Mouse (Mus musculus): ENCODE data around the gene Pacsin2. TPM values are rescaled to one million over a fixed set of nuclear protein-coding genes. Genes with fewer than 3 reads are reported as not detected.

Pacsin2 gene
- total and polyA plus RNA-seq, 2 experiments = 29.1 to 34.0 TPM

GRCm38 (mm10) chr15:83349225-83349953 is 115.0 kb downstream of the Pacsin2 start:
- WGBS = 12% methylated on average over 8 of the region's 8 CpGs
- Histone ChIP-seq H3K4me3 (ENCODE audit: insufficient read depth, low read depth, low read length) (peak overlapping the region; percentile 94), H3K4me1 (ENCODE audit: control insufficient read depth, insufficient read depth, low read length) (peaks cover 7% of the 10 kb centered on the region), H3K79me2 (ENCODE audit: control insufficient read depth, insufficient read depth, low read length) (peaks cover 12% of the 10 kb centered on the region; the same call in 1 of the 2 replicates), H3K9ac (ENCODE audit: low read depth, low read length) (peak overlapping the region; percentile 86), H3K27ac (replicated peaks; ENCODE audit: insufficient read depth, low read depth, low read length) (peak overlapping the region; percentile 65), H3K36me3 (ENCODE audit: control insufficient read depth, insufficient read depth, low read length) (no peaks in the 10 kb centered on the region), H3K27me3 (ENCODE audit: control insufficient read depth, insufficient read depth, low read length) (no peaks in the 10 kb centered on the region)
- DNase-seq (ENCODE audit: extremely low read depth, low read depth, low spot score) = peak; percentile 26
- no peak for TF ChIP-seq CTCF (IDR thresholded peaks at IDR 0.05; ENCODE audit: low read depth, low read length)
- TF ChIP-seq POLR2A (IDR thresholded peaks at IDR 0.05; ENCODE audit: extremely low read depth, insufficient read depth, low read length) = no peak

GRCm38 (mm10) chr15:83348747-83349146 is 115.7 kb downstream of the Pacsin2 start:
- Histone ChIP-seq H3K79me2 (ENCODE audit: control insufficient read depth, insufficient read depth, low read length) (peaks cover 12% of the 10 kb centered on the region; the same call in 1 of the 2 replicates), H3K27ac (replicated peaks; ENCODE audit: insufficient read depth, low read depth, low read length) (no peak overlapping the region), H3K27me3 (ENCODE audit: control insufficient read depth, insufficient read depth, low read length) (no peaks in the 10 kb centered on the region), H3K9ac (ENCODE audit: low read depth, low read length) (no peak overlapping the region), H3K4me1 (ENCODE audit: control insufficient read depth, insufficient read depth, low read length) (peaks cover 7% of the 10 kb centered on the region), H3K4me3 (ENCODE audit: insufficient read depth, low read depth, low read length) (no peak overlapping the region), H3K36me3 (ENCODE audit: control insufficient read depth, insufficient read depth, low read length) (no peaks in the 10 kb centered on the region)
- DNase-seq (ENCODE audit: extremely low read depth, low read depth, low spot score) = no peak
- no peak for TF ChIP-seq POLR2A (IDR thresholded peaks at IDR 0.05; ENCODE audit: extremely low read depth, insufficient read depth, low read length)
- no peak for TF ChIP-seq CTCF (IDR thresholded peaks at IDR 0.05; ENCODE audit: low read depth, low read length)
- 86% methylated on average over 4 of the region's 4 CpGs for WGBS

GRCm38 (mm10) chr15:83345898-83346529 is 118.4 kb downstream of the Pacsin2 start:
- no peak for TF ChIP-seq POLR2A (IDR thresholded peaks at IDR 0.05; ENCODE audit: extremely low read depth, insufficient read depth, low read length)
- TF ChIP-seq CTCF (IDR thresholded peaks at IDR 0.05; ENCODE audit: low read depth, low read length) = no peak
- H3K9ac ChIP-seq (ENCODE audit: low read depth, low read length) = no peak overlapping the region
- H3K27ac ChIP-seq (replicated peaks; ENCODE audit: insufficient read depth, low read depth, low read length) = no peak overlapping the region
- 94% methylated on average over 15 of the region's 15 CpGs for WGBS
- no peak for DNase-seq (ENCODE audit: extremely low read depth, low read depth, low spot score)
- no peaks in the 10 kb centered on the region for H3K27me3 ChIP-seq (ENCODE audit: control insufficient read depth, insufficient read depth, low read length)
- peaks cover 12% of the 10 kb centered on the region; the same call in 1 of the 2 replicates for H3K79me2 ChIP-seq (ENCODE audit: control insufficient read depth, insufficient read depth, low read length)
- no peak overlapping the region for H3K4me3 ChIP-seq (ENCODE audit: insufficient read depth, low read depth, low read length)
- 0 out of 2 replicates have a peak, but pooled peaks cover 4% of the 10 kb centered on the region for H3K36me3 ChIP-seq (ENCODE audit: control insufficient read depth, insufficient read depth, low read length)
- peaks cover 7% of the 10 kb centered on the region for H3K4me1 ChIP-seq (ENCODE audit: control insufficient read depth, insufficient read depth, low read length)

- TF ChIP-seq CTCF (IDR thresholded peaks at IDR 0.05; ENCODE audit: low read depth, low read length) = no peak
- peaks cover 12% of the 10 kb centered on the region; the same call in 1 of the 2 replicates for H3K79me2 ChIP-seq (ENCODE audit: control insufficient read depth, insufficient read depth, low read length)
- H3K4me3 ChIP-seq (ENCODE audit: insufficient read depth, low read depth, low read length) = no peak overlapping the region
- H3K9ac ChIP-seq (ENCODE audit: low read depth, low read length) = no peak overlapping the region
- 75% methylated on average over 7 of the region's 7 CpGs for WGBS
- H3K27ac ChIP-seq (replicated peaks; ENCODE audit: insufficient read depth, low read depth, low read length) = no peak overlapping the region
- DNase-seq (ENCODE audit: extremely low read depth, low read depth, low spot score) = no peak
- H3K4me1 ChIP-seq (ENCODE audit: control insufficient read depth, insufficient read depth, low read length) = peaks cover 7% of the 10 kb centered on the region
- 0 out of 2 replicates have a peak, but pooled peaks cover 4% of the 10 kb centered on the region for H3K36me3 ChIP-seq (ENCODE audit: control insufficient read depth, insufficient read depth, low read length)
- H3K27me3 ChIP-seq (ENCODE audit: control insufficient read depth, insufficient read depth, low read length) = no peaks in the 10 kb centered on the region
Observed at GRCm38 (mm10) chr15:83344956-83345355, 119.5 kb downstream of the Pacsin2 start.

GRCm38 (mm10) chr15:83344157-83344556 is 120.2 kb downstream of the Pacsin2 start:
- peaks cover 4% of the 10 kb centered on the region; the same call in 1 of the 2 replicates for H3K79me2 ChIP-seq (ENCODE audit: control insufficient read depth, insufficient read depth, low read length)
- no peak overlapping the region for H3K9ac ChIP-seq (ENCODE audit: low read depth, low read length)
- H3K27me3 ChIP-seq (ENCODE audit: control insufficient read depth, insufficient read depth, low read length) = no peaks in the 10 kb centered on the region
- H3K4me3 ChIP-seq (ENCODE audit: insufficient read depth, low read depth, low read length) = no peak overlapping the region
- 0 out of 2 replicates have a peak, but pooled peaks cover 4% of the 10 kb centered on the region for H3K36me3 ChIP-seq (ENCODE audit: control insufficient read depth, insufficient read depth, low read length)
- TF ChIP-seq CTCF (IDR thresholded peaks at IDR 0.05; ENCODE audit: low read depth, low read length) = no peak
- TF ChIP-seq POLR2A (IDR thresholded peaks at IDR 0.05; ENCODE audit: extremely low read depth, insufficient read depth, low read length) = no peak
- 65% methylated on average over 7 of the region's 7 CpGs for WGBS
- no peak for DNase-seq (ENCODE audit: extremely low read depth, low read depth, low spot score)
- no peak overlapping the region for H3K27ac ChIP-seq (replicated peaks; ENCODE audit: insufficient read depth, low read depth, low read length)
- H3K4me1 ChIP-seq (ENCODE audit: control insufficient read depth, insufficient read depth, low read length) = peaks cover 2% of the 10 kb centered on the region; the same call in 1 of the 2 replicates
